Mouse (Mus musculus) spleen, postnatal 36 days (tissue): ENCODE results near the gene Oat.

Experiments used
- DNase-seq, 2 experiments: peaks; one replicate each; pipeline ENCODE4 v3.0.0; 2022; ENCODE audit warnings: low spot score in 2 of 2, mixed read lengths in 1 of 2

The Oat gene

GRCm38 (mm10) chr7:132593762-132594161, 17.6 kb upstream of the Oat start:
- no peak for DNase-seq

GRCm38 (mm10) chr7:132589610-132590009, 13.4 kb upstream of the Oat start:
- DNase-seq, result no peak

GRCm38 (mm10) chr7:132587167-132587566, 11.0 kb upstream of the Oat start:
- DNase-seq, result no peak

GRCm38 (mm10) chr7:132585695-132586491, 9.7 kb upstream of the Oat start:
- no peak for DNase-seq

GRCm38 (mm10) chr7:132581441-132581840, 5.2 kb upstream of the Oat start:
- no peak for DNase-seq

- no peak for DNase-seq
Measured at GRCm38 (mm10) chr7:132580511-132580910, 4.3 kb upstream of the Oat start.

- no peak for DNase-seq
Measured at GRCm38 (mm10) chr7:132576891-132577290, 693 bp upstream of the Oat start.

- peak; percentile 71 to 77 for DNase-seq
Measured at GRCm38 (mm10) chr7:132575623-132576022, 575 bp downstream of the Oat start.

GRCm38 (mm10) chr7:132574646-132575045, 1.6 kb downstream of the Oat start:
- DNase-seq, result no peak

GRCm38 (mm10) chr7:132573205-132573604, 3.0 kb downstream of the Oat start:
- no peak for DNase-seq

- no peak for DNase-seq
Measured at GRCm38 (mm10) chr7:132572738-132573137, 3.5 kb downstream of the Oat start.

GRCm38 (mm10) chr7:132571481-132571880, 4.7 kb downstream of the Oat start:
- no peak for DNase-seq

GRCm38 (mm10) chr7:132570071-132570470, 6.1 kb downstream of the Oat start:
- peak; percentile 17 to 27 for DNase-seq

GRCm38 (mm10) chr7:132568817-132569216, 7.4 kb downstream of the Oat start:
- DNase-seq, result peak; percentile 83 to 84

GRCm38 (mm10) chr7:132565831-132566230, 10.4 kb downstream of the Oat start:
- no peak for DNase-seq

GRCm38 (mm10) chr7:132559138-132559766, 16.9 kb downstream of the Oat start:
- DNase-seq, result no peak

- DNase-seq, result no peak
Measured at GRCm38 (mm10) chr7:132558141-132558736, 18.0 kb downstream of the Oat start.

GRCm38 (mm10) chr7:132556575-132556974, 19.6 kb downstream of the Oat start:
- no peak for DNase-seq

GRCm38 (mm10) chr7:132555911-132556310, 20.3 kb downstream of the Oat start:
- DNase-seq, result no peak

- no peak for DNase-seq
Measured at GRCm38 (mm10) chr7:132554091-132554490, 22.1 kb downstream of the Oat start.

- DNase-seq, result peak; percentile 91 to 94
Measured at GRCm38 (mm10) chr7:132551351-132552126, 24.7 kb downstream of the Oat start.

- no peak for DNase-seq
Measured at GRCm38 (mm10) chr7:132547126-132547525, 29.1 kb downstream of the Oat start.
